Mouse (Mus musculus): ENCODE measurements around the gene Nudt2. TPM values are rescaled to one million over a fixed set of nuclear protein-coding genes. Genes with fewer than 3 reads are reported as not detected.
A peak's percentile ranks its signal among the peaks of the same experiment; 100 is the strongest.

Gene Nudt2
- polyA plus RNA-seq, 1 experiment from 2014 or later: 49.0 TPM

DNA sequence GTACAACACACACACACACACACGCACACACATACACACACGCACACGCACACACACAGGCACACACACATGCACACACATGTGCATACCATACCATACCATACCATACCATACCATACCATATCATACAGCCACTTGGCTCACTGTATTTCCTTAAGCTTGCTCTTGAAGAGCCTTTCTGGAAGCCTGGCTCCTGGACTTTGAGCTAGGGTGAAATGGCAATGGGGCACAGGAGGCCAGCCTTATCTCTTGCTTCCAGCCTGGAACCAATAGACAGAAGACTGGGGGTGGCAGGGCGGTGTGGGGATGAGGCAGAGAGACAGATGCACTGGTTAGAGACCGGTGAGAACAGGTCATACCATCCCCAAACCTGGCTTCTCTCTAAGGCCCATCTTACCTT, 54.2 kb downstream of the Nudt2 start:
- no peak overlapping the region for H3K9ac ChIP-seq (ENCODE audit: low read depth, low read length)
- ATAC-seq (ENCODE audit: low read depth) (no peak), DNase-seq (ENCODE audit: low spot score) (no peak)
- peaks cover 5% of the 10 kb centered on the region; the same call in 1 of the 2 replicates for H3K27me3 ChIP-seq (replicated peaks; ENCODE audit: control insufficient read depth, insufficient read depth, low read length)
- WGBS: 97% methylated on average over 5 of the region's 5 CpGs
- H3K4me3 ChIP-seq (ENCODE audit: low read depth, low read length): no peak overlapping the region
- H3K27ac ChIP-seq (replicated peaks; ENCODE audit: low read depth, low read length): no peak overlapping the region
- no peaks in the 10 kb centered on the region for H3K36me3 ChIP-seq (ENCODE audit: control insufficient read depth, insufficient read depth, low read length)
- no peak overlapping the region for H3K4me2 ChIP-seq (ENCODE audit: low read depth, low read length)
- 0 out of 2 replicates have a peak, but pooled peaks cover 2% of the 10 kb centered on the region for H3K4me1 ChIP-seq (ENCODE audit: control insufficient read depth, insufficient read depth, low read length)
- H3K9me3 ChIP-seq (ENCODE audit: control insufficient read depth, low read length): no peaks in the 10 kb centered on the region

DNA sequence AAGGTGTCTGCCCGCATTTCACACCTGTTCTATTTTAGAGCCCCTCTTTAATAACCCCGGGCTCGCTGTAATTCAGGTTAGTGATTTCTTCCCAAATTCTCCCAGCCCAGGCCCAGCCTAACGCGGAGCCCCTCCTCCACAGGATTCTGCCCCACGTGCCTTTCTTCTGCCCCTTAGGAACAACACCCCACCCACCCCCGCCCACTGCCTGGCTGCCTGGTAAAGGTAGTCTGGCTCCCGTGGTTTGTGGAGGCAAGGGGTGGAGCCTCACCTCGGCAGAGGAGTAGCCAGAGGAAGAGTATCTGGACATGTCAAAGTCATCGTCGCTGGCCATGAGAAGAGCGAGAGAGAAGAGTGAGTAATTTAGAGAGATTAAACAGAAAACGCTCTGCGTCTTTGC, 55.7 kb downstream of the Nudt2 start:
- Histone ChIP-seq H3K9me3 (ENCODE audit: control insufficient read depth, low read length) (no peaks in the 10 kb centered on the region), H3K4me1 (ENCODE audit: control insufficient read depth, insufficient read depth, low read length) (no peaks in the 10 kb centered on the region), H3K4me3 (ENCODE audit: low read depth, low read length) (no peak overlapping the region), H3K27ac (replicated peaks; ENCODE audit: low read depth, low read length) (no peak overlapping the region), H3K36me3 (ENCODE audit: control insufficient read depth, insufficient read depth, low read length) (no peaks in the 10 kb centered on the region), H3K4me2 (ENCODE audit: low read depth, low read length) (no peak overlapping the region), H3K9ac (ENCODE audit: low read depth, low read length) (no peak overlapping the region), H3K27me3 (replicated peaks; ENCODE audit: control insufficient read depth, insufficient read depth, low read length) (peaks cover 8% of the 10 kb centered on the region; the same call in 1 of the 2 replicates)
- no peak for ATAC-seq (ENCODE audit: low read depth)
- DNase-seq (ENCODE audit: low spot score): no peak
- 36% methylated on average over 14 of the region's 14 CpGs for WGBS

DNA sequence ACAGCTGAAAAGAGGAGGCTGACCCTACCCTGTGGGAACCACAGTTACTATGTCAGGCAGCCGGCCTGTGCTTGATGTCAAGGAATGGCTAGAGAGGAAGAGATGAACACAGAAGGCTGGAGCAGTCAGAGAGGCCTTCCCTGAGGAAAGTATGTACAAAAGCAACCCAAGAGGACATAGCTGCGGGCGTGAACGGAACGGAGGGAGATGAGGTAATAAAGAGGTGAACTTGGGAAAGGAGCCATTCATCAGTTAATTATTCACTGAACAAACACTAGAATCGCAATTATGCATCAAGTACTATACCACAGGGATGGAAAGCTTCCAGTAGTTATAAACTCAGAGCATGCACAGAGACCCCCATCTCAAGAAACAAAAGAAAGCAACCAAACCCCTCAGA, 57.2 kb downstream of the Nudt2 start:
- DNase-seq (ENCODE audit: low spot score) (no peak), ATAC-seq (ENCODE audit: low read depth) (no peak)

DNA sequence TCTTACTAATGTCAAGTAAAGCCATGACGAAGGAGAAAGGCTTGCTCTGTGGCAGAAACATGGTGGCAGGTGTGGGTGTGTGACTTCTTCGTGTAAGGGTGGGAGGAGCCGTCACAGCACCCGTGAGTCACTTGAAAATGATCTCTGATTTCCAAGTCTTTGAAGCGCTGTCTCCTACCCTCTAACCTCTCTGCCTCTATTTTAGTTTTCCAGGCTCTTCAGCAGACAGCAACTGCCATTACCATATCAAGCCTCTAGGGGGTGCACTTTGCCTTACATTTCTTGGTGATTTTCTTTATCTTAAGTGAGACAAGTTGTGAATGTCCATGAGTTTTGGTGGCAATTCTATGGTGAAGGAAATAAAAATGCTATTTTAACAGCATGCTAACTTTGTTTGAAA, 57.8 kb downstream of the Nudt2 start:
- WGBS: 41% methylated on average over 5 of the region's 5 CpGs
- Histone ChIP-seq H3K4me3 (ENCODE audit: low read depth, low read length) (no peak overlapping the region), H3K36me3 (ENCODE audit: control insufficient read depth, insufficient read depth, low read length) (no peaks in the 10 kb centered on the region), H3K27me3 (replicated peaks; ENCODE audit: control insufficient read depth, insufficient read depth, low read length) (peaks cover 8% of the 10 kb centered on the region; the same call in 1 of the 2 replicates), H3K9ac (ENCODE audit: low read depth, low read length) (no peak overlapping the region), H3K27ac (replicated peaks; ENCODE audit: low read depth, low read length) (no peak overlapping the region), H3K4me1 (ENCODE audit: control insufficient read depth, insufficient read depth, low read length) (no peaks in the 10 kb centered on the region), H3K9me3 (ENCODE audit: control insufficient read depth, low read length) (no peaks in the 10 kb centered on the region), H3K4me2 (ENCODE audit: low read depth, low read length) (no peak overlapping the region)
- ATAC-seq (ENCODE audit: low read depth): no peak
- no peak for DNase-seq (ENCODE audit: low spot score)

More for the DNA sequence above, 57.2 kb downstream of the Nudt2 start:
- H3K36me3 ChIP-seq (ENCODE audit: control insufficient read depth, insufficient read depth, low read length): no peaks in the 10 kb centered on the region
- H3K4me2 ChIP-seq (ENCODE audit: low read depth, low read length): no peak overlapping the region
- H3K4me3 ChIP-seq (ENCODE audit: low read depth, low read length): no peak overlapping the region
- H3K4me1 ChIP-seq (ENCODE audit: control insufficient read depth, insufficient read depth, low read length): no peaks in the 10 kb centered on the region
- WGBS: 90% methylated on average over 6 of the region's 6 CpGs
- peaks cover 8% of the 10 kb centered on the region; the same call in 1 of the 2 replicates for H3K27me3 ChIP-seq (replicated peaks; ENCODE audit: control insufficient read depth, insufficient read depth, low read length)
- no peak overlapping the region for H3K9ac ChIP-seq (ENCODE audit: low read depth, low read length)
- no peak overlapping the region for H3K27ac ChIP-seq (replicated peaks; ENCODE audit: low read depth, low read length)
- no peaks in the 10 kb centered on the region for H3K9me3 ChIP-seq (ENCODE audit: control insufficient read depth, low read length)

DNA sequence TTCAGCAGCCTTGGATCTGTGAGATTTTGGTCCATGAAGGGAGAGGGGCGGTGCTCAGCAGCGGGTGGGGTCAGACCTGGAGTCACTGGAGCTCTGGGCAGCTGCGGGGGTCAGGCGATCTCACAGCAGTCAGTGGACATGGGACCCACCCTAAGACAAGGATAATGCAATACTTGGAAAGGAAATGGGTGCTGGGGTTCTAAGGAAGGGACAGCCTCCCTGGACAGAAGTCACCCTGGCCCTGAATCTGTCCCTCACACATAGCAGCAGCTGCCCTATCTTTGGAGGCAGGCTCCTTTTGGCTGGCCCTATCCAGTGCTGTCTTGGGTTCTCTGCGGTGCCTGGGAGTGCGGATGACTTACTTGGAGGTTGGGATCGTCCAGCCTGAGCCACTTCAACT, 58.9 kb downstream of the Nudt2 start:
- ATAC-seq (ENCODE audit: low read depth) (no peak), DNase-seq (ENCODE audit: low spot score) (no peak)
- H3K9ac ChIP-seq (ENCODE audit: low read depth, low read length): no peak overlapping the region
- WGBS: 65% methylated on average over 7 of the region's 7 CpGs
- H3K9me3 ChIP-seq (ENCODE audit: control insufficient read depth, low read length): no peaks in the 10 kb centered on the region
- no peak overlapping the region for H3K4me2 ChIP-seq (ENCODE audit: low read depth, low read length)
- H3K36me3 ChIP-seq (ENCODE audit: control insufficient read depth, insufficient read depth, low read length): no peaks in the 10 kb centered on the region
- no peak overlapping the region for H3K27ac ChIP-seq (replicated peaks; ENCODE audit: low read depth, low read length)
- H3K4me3 ChIP-seq (ENCODE audit: low read depth, low read length): no peak overlapping the region
- peaks cover 8% of the 10 kb centered on the region; the same call in 1 of the 2 replicates for H3K27me3 ChIP-seq (replicated peaks; ENCODE audit: control insufficient read depth, insufficient read depth, low read length)
- H3K4me1 ChIP-seq (ENCODE audit: control insufficient read depth, insufficient read depth, low read length): no peaks in the 10 kb centered on the region

DNA sequence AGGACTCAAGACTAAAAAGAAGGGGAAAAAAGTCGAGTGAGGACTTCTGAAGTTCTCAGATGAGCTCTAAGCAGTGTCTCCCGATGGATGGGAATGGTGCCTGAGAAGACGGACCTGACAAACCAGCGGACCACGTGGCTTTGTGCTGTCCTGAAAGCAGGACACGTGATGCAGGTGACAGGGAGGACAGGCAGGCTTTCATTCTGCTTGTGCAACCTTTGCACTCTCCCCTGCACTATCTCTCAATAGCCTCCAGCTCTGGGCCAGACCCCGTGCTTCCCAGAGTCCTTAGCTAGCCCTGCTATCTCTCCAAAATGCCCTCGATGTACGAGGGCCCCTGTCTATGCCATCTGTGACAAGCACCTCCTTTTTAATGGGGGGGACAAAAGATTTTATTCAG, 59.9 kb downstream of the Nudt2 start:
- H3K4me1 ChIP-seq (ENCODE audit: control insufficient read depth, insufficient read depth, low read length): no peaks in the 10 kb centered on the region
- H3K4me2 ChIP-seq (ENCODE audit: low read depth, low read length): no peak overlapping the region
- peaks cover 6% of the 10 kb centered on the region; the same call in 1 of the 2 replicates for H3K27me3 ChIP-seq (replicated peaks; ENCODE audit: control insufficient read depth, insufficient read depth, low read length)
- H3K27ac ChIP-seq (replicated peaks; ENCODE audit: low read depth, low read length): no peak overlapping the region
- H3K36me3 ChIP-seq (ENCODE audit: control insufficient read depth, insufficient read depth, low read length): no peaks in the 10 kb centered on the region
- no peak overlapping the region for H3K4me3 ChIP-seq (ENCODE audit: low read depth, low read length)
- H3K9ac ChIP-seq (ENCODE audit: low read depth, low read length): no peak overlapping the region
- ATAC-seq (ENCODE audit: low read depth) (no peak), DNase-seq (ENCODE audit: low spot score) (no peak)
- WGBS: 73% methylated on average over 9 of the region's 9 CpGs
- H3K9me3 ChIP-seq (ENCODE audit: control insufficient read depth, low read length): no peaks in the 10 kb centered on the region

DNA sequence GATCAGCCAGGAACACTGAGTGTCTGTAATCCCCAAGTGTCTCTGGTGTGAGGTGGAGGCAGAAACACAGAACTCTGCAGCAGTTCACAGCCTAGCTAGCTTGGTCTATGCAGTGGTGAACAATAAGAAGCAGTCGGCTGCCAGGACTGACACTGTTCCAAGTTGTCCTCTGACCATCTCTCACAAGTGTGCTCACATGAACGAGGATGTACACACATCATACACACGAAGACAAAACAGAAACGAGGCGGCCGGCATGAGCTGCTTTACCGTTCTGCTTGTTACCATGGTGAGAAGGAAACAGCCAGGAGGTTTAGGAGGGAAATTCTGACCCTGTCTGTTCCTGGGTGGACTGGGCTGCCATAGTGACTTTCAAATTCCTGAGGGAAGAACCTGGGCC, 61.6 kb downstream of the Nudt2 start:
- Histone ChIP-seq H3K27me3 (replicated peaks; ENCODE audit: control insufficient read depth, insufficient read depth, low read length) (0 out of 2 replicates have a peak, but pooled peaks cover 3% of the 10 kb centered on the region), H3K36me3 (ENCODE audit: control insufficient read depth, insufficient read depth, low read length) (no peaks in the 10 kb centered on the region), H3K27ac (replicated peaks; ENCODE audit: low read depth, low read length) (no peak overlapping the region), H3K4me1 (ENCODE audit: control insufficient read depth, insufficient read depth, low read length) (no peaks in the 10 kb centered on the region), H3K4me3 (ENCODE audit: low read depth, low read length) (no peak overlapping the region), H3K9me3 (ENCODE audit: control insufficient read depth, low read length) (no peaks in the 10 kb centered on the region), H3K4me2 (ENCODE audit: low read depth, low read length) (no peak overlapping the region), H3K9ac (ENCODE audit: low read depth, low read length) (no peak overlapping the region)
- WGBS: 66% methylated on average over 7 of the region's 7 CpGs
- DNase-seq (ENCODE audit: low spot score) (no peak), ATAC-seq (ENCODE audit: low read depth) (no peak)

DNA sequence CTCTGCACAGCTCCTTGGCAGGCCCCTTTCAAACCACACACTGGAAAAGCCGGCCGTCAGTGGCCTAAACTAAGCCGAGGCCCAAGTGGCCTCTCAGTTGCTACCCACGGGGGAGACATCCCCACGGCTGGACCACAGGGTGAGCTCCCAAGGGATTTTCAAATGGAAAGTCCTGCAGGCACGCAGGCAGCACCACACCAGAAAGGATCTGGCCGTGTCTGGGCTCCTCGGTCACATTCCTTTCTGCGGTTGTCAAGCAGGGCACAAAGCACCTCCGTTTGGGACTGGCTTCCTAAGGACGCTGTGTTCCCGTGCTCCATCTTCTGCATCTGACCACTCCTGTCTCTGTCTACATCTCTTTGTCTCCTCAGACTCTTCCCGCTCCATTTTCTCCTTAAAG, 62.1 kb downstream of the Nudt2 start:
- no peak overlapping the region for H3K27ac ChIP-seq (replicated peaks; ENCODE audit: low read depth, low read length)
- H3K4me2 ChIP-seq (ENCODE audit: low read depth, low read length): no peak overlapping the region
- 0 out of 2 replicates have a peak, but pooled peaks cover 3% of the 10 kb centered on the region for H3K27me3 ChIP-seq (replicated peaks; ENCODE audit: control insufficient read depth, insufficient read depth, low read length)
- H3K9me3 ChIP-seq (ENCODE audit: control insufficient read depth, low read length): no peaks in the 10 kb centered on the region
- WGBS: 42% methylated on average over 13 of the region's 13 CpGs
- DNase-seq (ENCODE audit: low spot score) (no peak), ATAC-seq (ENCODE audit: low read depth) (no peak)
- no peaks in the 10 kb centered on the region for H3K36me3 ChIP-seq (ENCODE audit: control insufficient read depth, insufficient read depth, low read length)
- H3K4me3 ChIP-seq (ENCODE audit: low read depth, low read length): no peak overlapping the region
- no peak overlapping the region for H3K9ac ChIP-seq (ENCODE audit: low read depth, low read length)
- no peaks in the 10 kb centered on the region for H3K4me1 ChIP-seq (ENCODE audit: control insufficient read depth, insufficient read depth, low read length)

DNA sequence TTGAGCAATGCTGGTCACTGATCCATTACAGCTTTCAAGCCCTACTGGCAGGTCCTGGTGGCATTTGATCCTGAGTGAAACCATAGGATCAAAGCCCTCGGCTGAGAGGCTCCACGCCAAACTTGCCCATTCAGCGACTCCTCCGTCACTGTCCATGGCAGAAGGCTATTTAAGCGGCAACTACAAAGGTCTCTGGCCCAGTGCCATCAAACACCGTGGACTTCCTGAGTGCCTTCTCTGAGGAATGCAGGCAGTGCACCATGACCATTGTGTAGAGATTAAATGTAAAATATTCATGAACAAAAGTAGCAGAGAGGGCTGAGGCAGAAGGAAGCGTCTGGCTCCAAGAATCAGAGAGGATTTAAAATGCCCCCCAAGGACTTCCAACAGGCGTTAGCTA, 63.0 kb downstream of the Nudt2 start:
- Histone ChIP-seq H3K36me3 (ENCODE audit: control insufficient read depth, insufficient read depth, low read length) (no peaks in the 10 kb centered on the region), H3K9ac (ENCODE audit: low read depth, low read length) (no peak overlapping the region), H3K4me2 (ENCODE audit: low read depth, low read length) (no peak overlapping the region), H3K27me3 (replicated peaks; ENCODE audit: control insufficient read depth, insufficient read depth, low read length) (0 out of 2 replicates have a peak, but pooled peaks cover 3% of the 10 kb centered on the region), H3K9me3 (ENCODE audit: control insufficient read depth, low read length) (no peaks in the 10 kb centered on the region), H3K4me3 (ENCODE audit: low read depth, low read length) (no peak overlapping the region), H3K27ac (replicated peaks; ENCODE audit: low read depth, low read length) (no peak overlapping the region), H3K4me1 (ENCODE audit: control insufficient read depth, insufficient read depth, low read length) (no peaks in the 10 kb centered on the region)
- peak; percentile 38 for DNase-seq (ENCODE audit: low spot score)
- WGBS: 51% methylated on average over 8 of the region's 8 CpGs
- 0 out of 2 replicates have a peak, but pooled peaks have one; percentile 37 for ATAC-seq (ENCODE audit: low read depth)

Data from embryonic facial prominence, embryonic 14.5 days (tissue).